Mouse (Mus musculus): ENCODE data around the gene Slc5a2.
A peak's percentile ranks its signal among the peaks of the same experiment; 100 is the strongest.

The Slc5a2 gene

GRCm38 (mm10) chr7:128251946-128252345 is 13.5 kb upstream of the Slc5a2 start:
- no peak for DNase-seq (ENCODE audit: low read depth)

GRCm38 (mm10) chr7:128252609-128253008 is 12.8 kb upstream of the Slc5a2 start:
- DNase-seq (ENCODE audit: low read depth), result peak; percentile 42

GRCm38 (mm10) chr7:128254978-128255377 is 10.5 kb upstream of the Slc5a2 start:
- no peak for DNase-seq (ENCODE audit: low read depth)

- DNase-seq (ENCODE audit: low read depth), result no peak
Observed at GRCm38 (mm10) chr7:128255757-128256156, 9.7 kb upstream of the Slc5a2 start.

- peak; percentile 16 for DNase-seq (ENCODE audit: low read depth)
Observed at GRCm38 (mm10) chr7:128256783-128257334, 8.6 kb upstream of the Slc5a2 start.

GRCm38 (mm10) chr7:128266056-128266455 is 599 bp downstream of the Slc5a2 start:
- DNase-seq (ENCODE audit: low read depth), result no peak

GRCm38 (mm10) chr7:128267391-128267790 is 1.9 kb downstream of the Slc5a2 start:
- DNase-seq (ENCODE audit: low read depth), result no peak

- DNase-seq (ENCODE audit: low read depth), result no peak
Observed at GRCm38 (mm10) chr7:128267813-128268212, 2.4 kb downstream of the Slc5a2 start.

- no peak for DNase-seq (ENCODE audit: low read depth)
Observed at GRCm38 (mm10) chr7:128270431-128270850, 5.0 kb downstream of the Slc5a2 start.

GRCm38 (mm10) chr7:128271496-128271895 is 6.0 kb downstream of the Slc5a2 start:
- DNase-seq (ENCODE audit: low read depth), result no peak

- DNase-seq (ENCODE audit: low read depth), result no peak
Observed at GRCm38 (mm10) chr7:128276051-128276450, 10.6 kb downstream of the Slc5a2 start.

- no peak for DNase-seq (ENCODE audit: low read depth)
Observed at GRCm38 (mm10) chr7:128279750-128280149, 14.3 kb downstream of the Slc5a2 start.

- no peak for DNase-seq (ENCODE audit: low read depth)
Observed at GRCm38 (mm10) chr7:128281765-128282164, 16.3 kb downstream of the Slc5a2 start.

- no peak for DNase-seq (ENCODE audit: low read depth)
Observed at GRCm38 (mm10) chr7:128282532-128283244, 17.2 kb downstream of the Slc5a2 start.

GRCm38 (mm10) chr7:128284047-128284446 is 18.6 kb downstream of the Slc5a2 start:
- DNase-seq (ENCODE audit: low read depth), result no peak

GRCm38 (mm10) chr7:128285060-128285459 is 19.6 kb downstream of the Slc5a2 start:
- DNase-seq (ENCODE audit: low read depth), result no peak

- DNase-seq (ENCODE audit: low read depth), result peak; percentile 62
Observed at GRCm38 (mm10) chr7:128288923-128289544, 23.6 kb downstream of the Slc5a2 start.

GRCm38 (mm10) chr7:128294785-128295184 is 29.3 kb downstream of the Slc5a2 start:
- DNase-seq (ENCODE audit: low read depth), result no peak

- no peak for DNase-seq (ENCODE audit: low read depth)
Observed at GRCm38 (mm10) chr7:128296514-128296913, 31.1 kb downstream of the Slc5a2 start.

- no peak for DNase-seq (ENCODE audit: low read depth)
Observed at GRCm38 (mm10) chr7:128297291-128297616, 31.8 kb downstream of the Slc5a2 start.

GRCm38 (mm10) chr7:128297617-128298480 is 32.4 kb downstream of the Slc5a2 start, which contains the start of gene BC017158:
Gene BC017158, minus strand, starts transcription at chr7:128298170.
- DNase-seq (ENCODE audit: low read depth), result peak; percentile 82
